Mouse (Mus musculus): ENCODE results near the gene Tmbim1.

- TF ChIP-seq POLR2A (IDR thresholded peaks at IDR 0.05; ENCODE audit: low read depth, low read length) (no peak), CTCF (IDR thresholded peaks at IDR 0.05; ENCODE audit: extremely low read depth, insufficient read depth, insufficient read length, insufficient replicate concordance) (no peak)
Observed at GRCm38 (mm10) chr1:74302229-74302628, 3.2 kb downstream of the Tmbim1 start.
